Mouse (Mus musculus) limb, embryonic 11.5 days (tissue): ENCODE results near the gene Cdk5r2. TPM values are rescaled to one million over a fixed set of nuclear protein-coding genes. Genes with fewer than 3 reads are reported as not detected.

ENCODE experiments used
- ATAC-seq: fragments of 200-750 bp; cut with Nextera tagmentation; 2 replicates; pipeline ENCODE4 v1.8.0; 2017; ENCODE audit warnings: low read depth; ENCODE audit not compliant: insufficient number of reproducible peaks, low FRiP score, low TSS enrichment
- DNase-seq: peaks from one replicate; pipeline ENCODE4 v3.0.0-alpha.2; 2015; ENCODE audit warnings: low spot score
- H3K27ac ChIP-seq: fragments of 300-500 bp; sonication (generic); replicated peaks from 2 replicates; pipeline ENCODE4 v1.5.1; 2014; ENCODE audit warnings: low read depth, mild to moderate bottlenecking, low read length
- H3K27me3 ChIP-seq: fragments of 300-500 bp; sonication (generic); 2 replicates; pipeline ENCODE4 v1.6.1; 2014; ENCODE audit warnings: mild to moderate bottlenecking, low read length, mixed read lengths; ENCODE audit not compliant: control insufficient read depth, insufficient read depth
- H3K36me3 ChIP-seq: fragments of 300-500 bp; sonication (generic); 2 replicates; pipeline ENCODE4 v1.6.1; 2014; ENCODE audit warnings: mild to moderate bottlenecking, low read length, moderate library complexity, mixed read lengths; ENCODE audit not compliant: control insufficient read depth, insufficient read depth
- H3K4me1 ChIP-seq: fragments of 300-500 bp; sonication (generic); 2 replicates; pipeline ENCODE4 v1.6.1; 2014; ENCODE audit warnings: low read length, mixed read lengths; ENCODE audit not compliant: control insufficient read depth, insufficient read depth
- H3K4me2 ChIP-seq: fragments of 300-500 bp; sonication (generic); 2 replicates; pipeline ENCODE4 v1.6.1; 2014; ENCODE audit warnings: low read depth, mild to moderate bottlenecking, moderate library complexity; ENCODE audit not compliant: severe bottlenecking
- H3K4me3 ChIP-seq: fragments of 300-500 bp; sonication (generic); 2 replicates; pipeline ENCODE4 v1.5.1; 2014; ENCODE audit warnings: low read depth, low read length
- H3K9ac ChIP-seq: fragments of 300-500 bp; sonication (generic); 2 replicates; pipeline ENCODE4 v1.6.1; 2014; ENCODE audit warnings: mild to moderate bottlenecking, low read length
- H3K9me3 ChIP-seq: fragments of 300-500 bp; sonication (generic); 2 replicates; pipeline ENCODE4 v1.6.1; 2016; ENCODE audit warnings: low read length; ENCODE audit not compliant: control insufficient read depth
- WGBS: fragments of 180-500 bp; shearing (Covaris S2); extraction: QIAGEN DNeasy Blood & Tissue Kit; methylation state at CpG from one replicate; pipeline ENCODE4 v1.1.7; 2014; 5-methylcytosine and 5-hydroxymethylcytosine counted together
- polyA plus RNA-seq: library from polyadenylated mRNA; unstranded; fragments of >200 nt; fragmentation: Nextera tagmentation; extraction: Ambion mirVana; gene quantifications from 2 replicates; pipeline ENCODE4 v1.2.1, GENCODE M21; 2014

The Cdk5r2 gene
- polyA plus RNA-seq = not detected in 2 replicates

DNA sequence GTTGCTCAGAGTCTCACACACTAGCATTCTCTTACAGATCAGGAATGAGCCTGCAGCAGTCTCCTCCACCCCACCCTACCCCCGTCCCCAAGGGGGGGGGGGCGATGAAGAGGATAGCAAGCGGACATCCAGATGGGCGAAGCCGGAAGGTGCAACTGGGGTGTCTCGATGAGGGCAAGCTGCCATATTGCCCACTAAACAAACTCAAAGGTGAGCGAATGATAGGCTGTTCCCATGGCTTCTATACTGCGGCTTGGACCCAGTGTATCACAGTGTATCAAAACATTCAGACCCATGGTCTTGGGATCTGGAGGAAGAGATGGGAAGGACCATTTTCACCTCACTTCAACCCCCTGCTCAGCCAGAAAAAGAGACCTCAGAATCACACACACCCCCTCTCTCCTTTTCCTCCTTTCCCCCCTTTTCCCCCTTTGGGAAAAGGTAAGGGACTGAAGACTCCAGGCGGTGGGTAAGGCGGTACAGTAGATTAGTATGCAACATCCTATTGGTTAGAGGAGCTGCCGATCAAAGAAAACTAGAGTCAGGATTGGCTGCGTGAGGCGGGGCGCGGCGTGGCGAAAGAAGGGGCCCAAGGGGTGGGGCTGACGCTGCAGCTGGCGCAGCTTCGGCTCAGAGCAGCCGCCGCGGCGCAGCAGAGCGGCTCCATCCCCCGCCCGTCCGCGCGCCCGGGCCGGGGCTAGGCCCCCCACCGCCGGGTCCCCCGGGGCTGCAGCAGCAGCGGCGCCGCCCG lies at the start of gene Cdk5r2:
Gene Cdk5r2 (plus strand): TSS at position 629 of the 751 bp plus-strand sequence.
- no peak within 1 kb of the TSS for H3K27ac ChIP-seq
- WGBS = 3% methylated on average over 37 of the region's 39 CpGs
- H3K27me3 ChIP-seq = peaks cover 79% of the 10 kb centered on the region
- H3K9me3 ChIP-seq = no peaks in the 10 kb centered on the region
- peak within 1 kb of the TSS; percentile 53 for H3K9ac ChIP-seq
- H3K4me1 ChIP-seq = peaks cover 11% of the 10 kb centered on the region
- H3K4me2 ChIP-seq = peak within 1 kb of the TSS; percentile 98
- DNase-seq (peak; percentile 91), ATAC-seq (peak; percentile 83)
- H3K36me3 ChIP-seq = no peaks in the 10 kb centered on the region
- peak within 1 kb of the TSS; percentile 47 for H3K4me3 ChIP-seq

DNA sequence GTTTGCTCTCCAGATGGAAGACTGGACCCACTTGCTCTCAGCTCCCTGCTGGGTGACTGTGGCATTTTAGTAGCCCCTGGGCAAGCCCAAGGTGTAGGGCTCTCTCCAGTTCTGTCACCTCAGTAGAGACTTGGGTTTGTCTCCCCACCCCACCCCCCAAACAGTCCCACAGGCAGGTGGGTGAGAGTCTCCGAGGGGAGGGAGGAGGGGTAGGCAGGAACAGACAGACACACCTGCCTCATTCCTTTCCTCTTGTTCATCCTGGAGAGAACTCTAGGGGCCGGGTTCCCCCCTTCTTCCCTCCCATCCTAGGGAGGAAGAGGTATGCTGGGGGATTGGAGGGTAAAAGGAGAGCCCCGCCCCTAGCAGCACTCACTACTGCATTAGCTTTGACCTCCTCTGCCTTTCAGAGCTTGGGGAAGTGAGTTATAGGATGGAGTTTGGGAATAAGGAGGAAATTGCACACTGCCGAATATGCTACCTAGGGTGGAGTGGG lies 49.3 kb upstream of the Cdk5r2 start:
- no peak for ATAC-seq
- Histone ChIP-seq H3K27me3 (peaks cover 80% of the 10 kb centered on the region), H3K27ac (no peak overlapping the region), H3K4me3 (no peak overlapping the region), H3K36me3 (no peaks in the 10 kb centered on the region), H3K9me3 (no peaks in the 10 kb centered on the region), H3K4me1 (peaks cover 28% of the 10 kb centered on the region), H3K4me2 (no peak overlapping the region), H3K9ac (no peak overlapping the region)
- DNase-seq = no peak
- 15% methylated on average over 4 of the region's 4 CpGs for WGBS

DNA sequence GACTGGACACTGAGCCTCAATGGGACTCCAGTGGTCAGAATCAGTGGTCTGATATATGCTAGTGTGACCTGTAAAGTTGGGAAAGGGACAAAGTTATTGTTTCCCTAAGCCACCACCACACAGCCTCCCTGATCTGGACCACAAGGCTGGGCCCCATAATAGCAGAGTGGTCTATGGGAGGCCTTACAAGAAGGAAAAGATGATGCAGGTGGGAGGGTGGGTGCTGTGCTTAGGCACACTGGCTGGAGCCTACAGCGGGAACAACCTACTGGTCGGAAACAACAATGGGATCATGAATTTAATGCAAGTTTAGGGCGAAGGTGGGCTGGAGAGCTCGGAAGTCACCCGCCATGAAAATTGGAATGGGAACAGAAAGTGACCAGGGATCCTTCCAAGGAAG lies 48.9 kb upstream of the Cdk5r2 start:
- Histone ChIP-seq H3K27ac (no peak overlapping the region), H3K9me3 (no peaks in the 10 kb centered on the region), H3K4me1 (peaks cover 25% of the 10 kb centered on the region), H3K9ac (no peak overlapping the region), H3K4me2 (no peak overlapping the region; the same call in 1 of the 2 replicates), H3K27me3 (peaks cover 76% of the 10 kb centered on the region), H3K36me3 (no peaks in the 10 kb centered on the region), H3K4me3 (no peak overlapping the region)
- no peak for DNase-seq
- ATAC-seq = no peak
- WGBS = 3% methylated on average over 5 of the region's 5 CpGs

DNA sequence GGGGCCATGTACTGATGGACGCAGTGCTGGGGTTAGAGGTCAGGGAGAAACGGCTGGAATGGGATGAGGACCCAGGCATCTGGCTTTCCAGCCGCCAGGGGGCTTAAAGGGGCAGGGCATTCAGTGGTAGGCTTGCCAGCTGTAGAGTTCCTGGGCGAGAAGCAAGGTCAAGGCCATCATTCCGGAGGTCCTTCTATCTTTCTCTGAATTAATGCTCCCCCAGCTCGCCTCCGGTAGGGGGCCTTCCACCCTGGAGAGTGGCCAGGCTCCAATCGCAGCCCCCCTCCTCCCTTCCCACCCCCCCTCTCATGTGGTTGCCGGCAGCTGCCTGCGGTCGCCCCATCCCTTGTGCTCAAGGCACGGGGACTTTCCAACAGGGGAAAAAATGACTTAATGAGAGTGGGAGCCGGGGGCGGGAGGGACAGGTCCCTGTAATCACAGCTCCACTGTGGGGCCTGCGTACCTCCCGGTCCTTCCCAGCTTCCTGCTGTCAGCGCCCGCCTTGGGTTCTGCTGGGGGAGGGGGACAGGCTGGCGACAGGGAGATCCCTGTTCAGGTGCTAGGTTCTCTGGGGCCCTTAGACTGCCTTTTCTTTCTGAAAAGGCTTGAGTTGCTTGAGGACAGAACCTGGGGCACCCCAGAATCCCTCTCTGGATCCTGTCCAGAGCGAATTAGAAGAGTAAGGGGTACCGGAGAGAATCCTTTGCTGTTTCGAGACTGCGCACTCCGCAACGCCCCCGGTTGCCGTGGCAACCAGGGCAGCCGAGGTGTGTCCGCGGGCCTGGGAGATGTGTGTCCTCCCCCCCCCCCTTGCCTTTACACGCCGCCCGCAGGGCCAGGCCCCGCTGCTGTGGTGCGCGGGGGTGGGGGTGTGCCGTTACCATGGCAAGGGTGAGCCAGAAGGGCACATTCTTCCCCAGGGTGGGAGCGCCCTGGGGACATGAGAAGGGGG lies 48.1 kb upstream of the Cdk5r2 start:
- no peaks in the 10 kb centered on the region for H3K9me3 ChIP-seq
- DNase-seq = peak; percentile 64
- WGBS = 1% methylated on average over 38 of the region's 38 CpGs
- H3K36me3 ChIP-seq = no peaks in the 10 kb centered on the region
- peak overlapping the region; percentile 44 for H3K4me2 ChIP-seq
- H3K4me3 ChIP-seq = peak overlapping the region; percentile 17
- H3K27ac ChIP-seq = no peak overlapping the region
- H3K27me3 ChIP-seq = peaks cover 69% of the 10 kb centered on the region
- H3K9ac ChIP-seq = no peak overlapping the region
- H3K4me1 ChIP-seq = peaks cover 23% of the 10 kb centered on the region
- ATAC-seq = 0 out of 2 replicates have a peak, but pooled peaks have one; percentile 19

DNA sequence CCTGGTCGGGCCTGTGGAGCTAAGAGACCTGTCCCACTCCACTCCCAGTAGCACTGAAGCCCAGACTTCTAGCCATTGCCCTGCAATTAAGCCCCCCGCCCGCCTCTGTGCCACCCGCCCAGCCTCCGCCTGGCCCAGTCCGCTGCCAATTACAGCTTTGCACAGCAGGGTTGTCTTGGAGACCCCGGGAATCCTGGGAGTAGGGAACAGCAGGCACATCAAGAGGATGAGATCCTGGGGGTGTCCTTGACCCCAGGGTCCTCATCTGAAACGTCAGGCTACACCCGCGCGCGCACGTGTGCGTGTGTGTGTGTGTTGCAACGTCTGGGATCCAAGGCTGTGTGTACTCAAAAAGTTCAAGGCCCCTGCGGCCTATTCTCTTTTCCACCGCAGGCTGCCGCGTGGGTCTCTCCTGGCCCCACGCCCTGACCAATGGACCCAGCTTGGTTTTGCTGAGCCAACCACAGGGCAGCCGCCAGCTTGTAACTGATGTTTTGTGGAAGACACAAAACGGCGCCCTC lies 47.1 kb upstream of the Cdk5r2 start:
- ATAC-seq (peak; percentile 14; the same call in 1 of the 2 replicates), DNase-seq (peak; percentile 49)
- H3K4me1 ChIP-seq = peaks cover 23% of the 10 kb centered on the region
- H3K4me3 ChIP-seq = no peak overlapping the region
- 2% methylated on average over 23 of the region's 23 CpGs for WGBS
- no peaks in the 10 kb centered on the region for H3K36me3 ChIP-seq
- H3K27ac ChIP-seq = no peak overlapping the region
- peaks cover 59% of the 10 kb centered on the region for H3K27me3 ChIP-seq
- H3K4me2 ChIP-seq = peak overlapping the region; percentile 44; the same call in 1 of the 2 replicates
- H3K9me3 ChIP-seq = no peaks in the 10 kb centered on the region
- no peak overlapping the region for H3K9ac ChIP-seq

DNA sequence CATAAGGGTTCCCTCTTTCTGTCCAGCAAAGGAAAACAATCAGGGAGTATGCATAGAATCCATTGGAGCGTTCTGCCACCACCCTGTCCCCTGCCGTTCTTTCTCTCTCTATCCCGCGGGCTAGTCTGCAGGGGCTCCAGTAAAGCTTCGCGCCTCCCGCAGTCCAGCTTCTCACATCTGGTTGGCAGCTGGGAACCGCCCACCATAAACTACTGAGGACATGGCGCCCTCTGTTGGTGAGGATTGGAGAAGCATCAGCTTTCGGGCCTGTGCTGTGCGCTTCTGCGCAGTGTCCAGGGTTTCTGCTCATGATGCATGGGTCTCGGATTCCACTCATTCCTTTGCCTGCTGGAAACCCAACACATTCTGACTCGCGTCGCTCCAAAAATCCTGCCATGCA lies 46.7 kb upstream of the Cdk5r2 start:
- ATAC-seq = peak; percentile 76
- H3K36me3 ChIP-seq = no peaks in the 10 kb centered on the region
- no peak overlapping the region for H3K27ac ChIP-seq
- no peaks in the 10 kb centered on the region for H3K9me3 ChIP-seq
- H3K4me2 ChIP-seq = peak overlapping the region; percentile 37
- DNase-seq = peak; percentile 99
- H3K4me3 ChIP-seq = no peak overlapping the region
- under 1% methylated on average over 16 of the region's 16 CpGs for WGBS
- H3K9ac ChIP-seq = no peak overlapping the region
- H3K4me1 ChIP-seq = peaks cover 22% of the 10 kb centered on the region
- H3K27me3 ChIP-seq = peaks cover 54% of the 10 kb centered on the region

DNA sequence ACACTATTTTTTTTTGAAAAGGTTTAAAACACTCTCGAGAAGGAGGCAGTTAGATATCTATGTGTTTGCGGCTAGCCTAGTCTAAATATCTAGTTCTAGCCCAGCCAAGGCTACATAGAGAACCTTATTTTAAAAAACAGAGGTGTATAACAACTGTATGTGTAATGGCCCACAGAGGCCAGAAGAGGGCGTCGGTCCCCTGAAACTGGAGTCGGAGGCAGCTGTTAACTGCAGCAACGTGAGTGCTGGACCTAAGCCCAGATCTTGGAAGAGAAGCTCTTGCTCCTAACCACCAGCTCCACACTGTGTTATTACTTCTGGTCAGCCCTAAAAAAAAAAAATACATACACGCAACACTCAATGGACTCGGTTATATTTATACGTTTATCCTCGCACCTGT lies 45.7 kb upstream of the Cdk5r2 start:
- Histone ChIP-seq H3K27ac (no peak overlapping the region), H3K27me3 (peaks cover 45% of the 10 kb centered on the region), H3K36me3 (no peaks in the 10 kb centered on the region), H3K4me2 (no peak overlapping the region), H3K4me1 (peaks cover 14% of the 10 kb centered on the region), H3K4me3 (no peak overlapping the region), H3K9ac (no peak overlapping the region), H3K9me3 (no peaks in the 10 kb centered on the region)
- no peak for DNase-seq
- WGBS = 59% methylated on average over 10 of the region's 10 CpGs
- no peak for ATAC-seq
